Mouse (Mus musculus): ENCODE measurements around the gene Klhl25. TPM values are rescaled to one million over a fixed set of nuclear protein-coding genes. Genes with fewer than 3 reads are reported as not detected.
A peak's percentile ranks its signal among the peaks of the same experiment; 100 is the strongest.
"Not testable (repeated sequence)": the region's sequence is repeated elsewhere in the genome, so short reads cannot be mapped to it uniquely, and the experiment has no call there.

Gene Klhl25
- total RNA-seq (2022): 10 to 100 TPM in 3 of 4 experiments, 1 to 10 TPM in 1; 9.5 to 11.8 (median 11.0) TPM

GRCm38 (mm10) chr7:75848115-75848775 lies at the start of gene Klhl25:
Gene Klhl25 (plus strand): TSS chr7:75848310.
- DNase-seq (ENCODE audit: low spot score in 2 of 2): peak; percentile 93 to 96

GRCm38 (mm10) chr7:75800530-75800929 lies 47.6 kb upstream of the Klhl25 start:
- DNase-seq (ENCODE audit: low spot score in 2 of 2): no peak

GRCm38 (mm10) chr7:75801022-75801421 lies 47.1 kb upstream of the Klhl25 start:
- no peak for DNase-seq (ENCODE audit: low spot score in 2 of 2)

GRCm38 (mm10) chr7:75801621-75802358 lies 46.3 kb upstream of the Klhl25 start:
- no peak for DNase-seq (ENCODE audit: low spot score in 2 of 2)

- no peak for DNase-seq (ENCODE audit: low spot score in 2 of 2)
Measured at GRCm38 (mm10) chr7:75802887-75803286, 45.2 kb upstream of the Klhl25 start.

- DNase-seq (ENCODE audit: low spot score in 2 of 2): no peak
Measured at GRCm38 (mm10) chr7:75806161-75806560, 41.9 kb upstream of the Klhl25 start.

- DNase-seq (ENCODE audit: low spot score in 2 of 2): no peak
Measured at GRCm38 (mm10) chr7:75806711-75807110, 41.4 kb upstream of the Klhl25 start.

- no peak for DNase-seq (ENCODE audit: low spot score in 2 of 2)
Measured at GRCm38 (mm10) chr7:75807460-75808304, 40.4 kb upstream of the Klhl25 start.

- no peak for DNase-seq (ENCODE audit: low spot score in 2 of 2)
Measured at GRCm38 (mm10) chr7:75820687-75821086, 27.4 kb upstream of the Klhl25 start.

GRCm38 (mm10) chr7:75822087-75822668 lies 25.9 kb upstream of the Klhl25 start:
- no peak for DNase-seq (ENCODE audit: low spot score in 2 of 2)

GRCm38 (mm10) chr7:75823071-75823470 lies 25.0 kb upstream of the Klhl25 start:
- DNase-seq (ENCODE audit: low spot score in 2 of 2): no peak

GRCm38 (mm10) chr7:75826360-75827103 lies 21.6 kb upstream of the Klhl25 start:
- no peak for DNase-seq (ENCODE audit: low spot score in 2 of 2)

GRCm38 (mm10) chr7:75827357-75827756 lies 20.8 kb upstream of the Klhl25 start:
- DNase-seq (ENCODE audit: low spot score in 2 of 2): no peak

- DNase-seq (ENCODE audit: low spot score in 2 of 2): peak in 1 of 2 experiments; percentile 48
Measured at GRCm38 (mm10) chr7:75827850-75828249, 20.3 kb upstream of the Klhl25 start.

- DNase-seq (ENCODE audit: low spot score in 2 of 2): no peak
Measured at GRCm38 (mm10) chr7:75828536-75828935, 19.6 kb upstream of the Klhl25 start.

GRCm38 (mm10) chr7:75830251-75831060 lies 17.7 kb upstream of the Klhl25 start:
- DNase-seq (ENCODE audit: low spot score in 2 of 2): no peak

- DNase-seq (ENCODE audit: low spot score in 2 of 2): not testable (repeated sequence)
Measured at GRCm38 (mm10) chr7:75833960-75834359, 14.2 kb upstream of the Klhl25 start.

- not testable (repeated sequence) for DNase-seq (ENCODE audit: low spot score in 2 of 2)
Measured at GRCm38 (mm10) chr7:75834932-75835631, 13.0 kb upstream of the Klhl25 start.

- no peak for DNase-seq (ENCODE audit: low spot score in 2 of 2)
Measured at GRCm38 (mm10) chr7:75840071-75840470, 8.0 kb upstream of the Klhl25 start.

Data from left cerebral cortex, adult 8-10 months (tissue).